Mouse (Mus musculus): ENCODE results near the gene Net1. TPM values are rescaled to one million over a fixed set of nuclear protein-coding genes. Genes with fewer than 3 reads are reported as not detected.
"Not testable (repeated sequence)": the region's sequence is repeated elsewhere in the genome, so short reads cannot be mapped to it uniquely, and the experiment has no call there.

Net1 gene
- polyA plus RNA-seq, 1 experiment = 23.2 TPM

DNA sequence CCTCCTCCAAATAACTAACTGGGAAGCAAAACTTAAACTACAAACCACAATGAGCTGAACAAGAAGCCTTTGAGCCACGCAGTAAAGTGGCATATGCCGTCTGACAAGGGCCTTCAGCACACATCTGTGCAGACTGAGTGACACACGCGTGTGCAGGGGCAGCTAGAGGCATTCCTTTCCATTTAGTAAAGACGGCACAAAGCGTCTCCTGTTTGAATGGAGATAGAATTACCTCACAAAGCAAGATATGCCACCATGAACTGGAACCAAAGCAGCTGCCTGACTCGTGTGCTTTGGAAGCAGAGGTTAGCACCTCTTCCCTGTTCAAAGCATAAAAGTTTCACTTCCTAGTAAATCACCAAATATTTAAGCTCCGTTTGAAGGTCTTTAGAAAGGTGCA lies 28.0 kb downstream of the Net1 start:
- no peak for DNase-seq (ENCODE audit: low read depth)

DNA sequence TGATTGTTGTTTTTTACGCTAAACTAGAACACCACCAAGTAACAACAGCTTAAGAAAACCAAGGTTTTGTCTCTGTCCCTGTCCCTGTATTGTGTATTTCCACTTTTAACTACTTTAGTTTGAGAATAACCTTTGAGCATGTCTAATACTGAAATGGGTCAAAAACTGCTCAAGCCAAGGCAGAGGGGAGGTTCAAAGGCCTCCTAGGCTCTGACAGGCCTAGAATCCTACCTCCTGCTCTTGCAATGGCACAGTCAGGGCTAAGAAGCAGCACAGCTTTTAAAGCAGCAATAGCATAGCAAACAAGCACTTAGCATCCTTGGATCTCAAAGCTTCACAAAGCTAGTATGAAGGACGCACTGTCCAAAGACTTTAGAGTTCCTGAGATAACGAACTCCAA lies 28.9 kb downstream of the Net1 start:
- no peak for DNase-seq (ENCODE audit: low read depth)

DNA sequence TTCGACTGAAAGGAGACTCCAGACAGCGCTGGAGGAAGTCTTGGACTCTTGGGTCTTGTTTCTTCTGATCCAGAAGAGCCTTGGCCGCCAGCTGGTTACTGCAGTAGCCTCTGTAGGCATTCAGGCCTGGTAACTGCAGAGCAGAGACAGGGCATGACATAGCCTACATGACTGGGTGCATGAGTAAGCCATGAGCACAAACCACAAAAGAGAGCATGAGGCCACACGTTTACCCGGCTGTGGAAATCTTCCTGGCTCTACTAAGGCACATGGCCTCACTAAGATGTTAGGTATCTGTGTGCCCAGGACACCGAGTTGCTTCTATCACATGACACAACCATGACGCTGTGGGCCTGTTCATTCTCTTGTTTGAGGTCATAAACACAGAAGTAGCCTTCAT lies 31.4 kb downstream of the Net1 start:
- DNase-seq (ENCODE audit: low read depth) = no peak

DNA sequence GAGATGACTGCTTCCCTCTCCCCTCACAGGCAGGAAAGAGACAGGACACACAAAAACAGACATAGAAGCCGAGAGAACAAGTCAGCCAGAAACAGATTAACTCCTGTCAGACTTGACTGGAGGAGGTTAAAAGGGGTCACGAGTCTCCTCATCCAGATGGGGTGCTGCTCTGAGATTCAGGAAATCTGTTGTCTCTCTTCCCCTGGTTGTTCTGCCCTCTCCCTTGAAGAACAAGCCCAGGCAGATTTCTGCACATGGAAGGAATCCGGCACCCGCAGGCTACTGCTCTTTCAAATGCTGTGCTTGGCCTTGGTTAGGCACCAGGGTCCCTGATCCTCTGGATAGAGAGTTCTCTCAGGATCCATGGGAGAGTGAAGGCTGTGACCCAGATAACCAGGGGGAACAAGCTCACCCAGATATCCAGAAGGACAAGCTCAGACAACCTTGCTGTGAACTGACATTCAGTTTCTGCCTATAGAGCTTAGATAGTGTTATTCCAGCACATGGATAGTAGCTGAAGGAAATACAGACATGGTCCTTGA lies 40.3 kb downstream of the Net1 start:
- no peak for DNase-seq (ENCODE audit: low read depth)

DNA sequence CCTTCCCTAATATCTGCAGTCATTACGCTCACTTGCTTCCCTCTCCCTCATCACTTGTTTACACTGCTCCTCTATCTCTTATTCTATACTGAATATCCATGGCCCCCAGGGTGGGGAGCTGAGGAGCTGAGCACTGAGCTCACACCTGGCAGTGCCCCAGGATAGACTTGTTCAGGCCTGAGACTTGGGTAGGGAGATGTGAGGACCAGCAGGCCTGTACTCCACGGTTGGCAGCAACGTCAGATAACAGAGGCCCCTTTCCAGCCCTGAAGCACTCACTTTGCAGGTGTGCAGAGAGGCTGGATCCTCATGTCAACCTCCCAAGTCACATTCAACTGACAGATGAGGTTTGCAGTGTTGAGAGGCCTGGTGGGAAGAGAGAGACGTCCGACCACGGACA lies 40.8 kb downstream of the Net1 start:
- no peak for DNase-seq (ENCODE audit: low read depth)

DNA sequence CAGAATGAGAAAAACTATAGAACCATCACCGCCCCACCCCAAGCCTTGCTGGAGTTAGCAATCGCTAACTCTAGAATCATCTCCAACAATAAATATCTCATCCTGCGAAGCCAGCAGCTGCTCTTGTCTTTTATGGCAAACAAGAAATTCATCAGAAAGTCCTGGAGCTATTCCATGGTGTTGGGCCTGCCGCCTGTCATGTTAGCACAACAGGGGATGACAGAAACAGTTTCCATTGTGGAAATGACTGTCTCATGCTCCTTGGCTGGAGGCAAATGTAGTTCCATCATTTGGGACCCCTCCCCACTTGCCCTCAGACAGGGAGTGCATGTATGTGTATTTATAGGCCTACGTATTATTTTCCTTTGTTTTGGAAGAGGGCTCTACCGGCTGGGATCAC lies 41.6 kb downstream of the Net1 start:
- DNase-seq (ENCODE audit: low read depth) = no peak

DNA sequence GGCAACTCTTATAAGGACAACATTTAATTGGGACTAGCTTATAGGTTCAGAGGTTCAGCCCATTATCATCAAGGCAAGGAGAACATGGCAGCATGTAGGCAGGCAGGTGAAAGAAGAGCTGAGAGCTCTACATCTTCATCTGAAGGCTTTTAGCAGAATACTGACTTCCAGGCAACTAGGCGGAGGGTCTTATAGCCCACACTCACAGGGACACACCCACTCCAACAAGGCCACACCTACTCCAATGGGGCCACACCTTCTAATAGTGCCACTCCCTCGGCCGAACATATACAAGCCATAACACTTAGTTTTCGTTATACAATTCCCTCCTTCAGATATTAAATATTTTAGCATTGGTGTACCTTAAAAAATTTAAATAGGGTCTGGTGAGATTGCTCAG lies 45.2 kb downstream of the Net1 start:
- DNase-seq (ENCODE audit: low read depth) = no peak

DNA sequence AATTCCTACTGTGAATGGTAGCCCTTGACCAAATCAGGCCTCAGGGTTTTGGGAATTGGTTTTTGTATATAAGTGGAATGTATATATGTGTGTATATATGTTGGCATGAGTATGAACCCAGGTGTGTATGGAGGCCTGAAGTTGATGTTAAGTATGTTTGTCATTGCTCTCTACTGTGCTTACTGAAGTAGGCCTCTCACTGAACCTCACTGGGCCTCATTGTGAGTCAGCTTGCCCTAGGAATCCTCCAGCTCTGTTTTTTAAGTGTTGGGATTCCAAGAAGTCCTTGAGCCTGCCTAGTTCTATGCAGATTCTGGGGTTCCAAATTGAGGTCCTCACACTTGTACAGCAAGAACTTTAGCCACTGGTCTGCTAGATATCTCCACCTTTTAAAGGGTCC lies 48.1 kb downstream of the Net1 start:
- no peak for DNase-seq (ENCODE audit: low read depth)

DNA sequence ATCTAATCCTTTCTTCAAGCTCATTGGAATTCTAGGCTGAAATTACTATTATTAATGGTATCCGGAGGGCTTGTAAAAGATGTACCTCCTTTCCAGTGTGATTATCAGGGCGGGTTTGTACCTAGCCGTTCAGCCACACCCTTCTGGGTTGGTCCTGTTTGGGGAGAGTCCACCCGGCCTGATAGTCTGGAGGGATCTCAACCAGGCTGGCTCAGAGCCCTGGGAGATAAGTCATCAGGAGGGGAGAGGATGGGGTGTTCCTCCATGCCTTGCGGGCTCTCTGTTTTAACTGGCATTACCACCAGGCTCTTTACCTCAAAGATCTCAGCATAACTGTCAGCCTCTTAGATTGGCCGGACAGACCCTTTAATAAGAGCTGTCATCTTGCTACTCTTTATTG lies 50.9 kb downstream of the Net1 start:
- DNase-seq (ENCODE audit: low read depth) = no peak

DNA sequence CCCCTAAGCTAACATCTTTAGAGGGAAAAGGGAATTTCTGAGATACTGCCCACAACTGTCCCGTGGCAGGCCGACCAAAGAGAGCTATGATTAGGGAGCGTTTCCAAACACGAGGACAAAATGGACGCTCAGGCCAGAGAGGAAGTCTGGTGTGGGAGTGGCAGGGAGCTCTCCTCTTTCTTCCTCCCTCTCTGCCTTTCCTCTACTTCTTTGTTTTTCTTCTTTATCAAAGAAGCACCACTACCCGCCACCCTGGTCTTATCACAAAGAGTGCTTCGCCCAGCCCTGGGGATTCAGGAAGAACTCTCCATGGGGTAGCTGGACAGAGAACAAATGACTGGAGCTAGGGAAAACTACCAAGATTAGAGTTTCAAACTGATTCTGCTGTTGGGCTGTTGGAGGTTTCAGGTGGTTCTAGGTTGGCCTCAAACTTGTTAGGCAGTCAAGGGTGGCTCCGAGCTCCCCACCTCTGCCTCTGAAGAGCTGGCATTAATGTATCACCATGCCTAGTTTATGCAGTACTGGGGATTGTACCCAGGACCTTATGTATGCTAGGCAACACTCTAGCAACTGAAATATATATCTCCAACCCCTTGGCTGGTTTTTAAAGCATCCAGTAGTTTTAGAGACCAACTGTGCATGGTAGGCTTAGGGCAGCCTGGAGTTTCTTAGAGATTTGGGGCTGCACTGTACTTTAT lies 51.5 kb downstream of the Net1 start:
- no peak for DNase-seq (ENCODE audit: low read depth)

DNA sequence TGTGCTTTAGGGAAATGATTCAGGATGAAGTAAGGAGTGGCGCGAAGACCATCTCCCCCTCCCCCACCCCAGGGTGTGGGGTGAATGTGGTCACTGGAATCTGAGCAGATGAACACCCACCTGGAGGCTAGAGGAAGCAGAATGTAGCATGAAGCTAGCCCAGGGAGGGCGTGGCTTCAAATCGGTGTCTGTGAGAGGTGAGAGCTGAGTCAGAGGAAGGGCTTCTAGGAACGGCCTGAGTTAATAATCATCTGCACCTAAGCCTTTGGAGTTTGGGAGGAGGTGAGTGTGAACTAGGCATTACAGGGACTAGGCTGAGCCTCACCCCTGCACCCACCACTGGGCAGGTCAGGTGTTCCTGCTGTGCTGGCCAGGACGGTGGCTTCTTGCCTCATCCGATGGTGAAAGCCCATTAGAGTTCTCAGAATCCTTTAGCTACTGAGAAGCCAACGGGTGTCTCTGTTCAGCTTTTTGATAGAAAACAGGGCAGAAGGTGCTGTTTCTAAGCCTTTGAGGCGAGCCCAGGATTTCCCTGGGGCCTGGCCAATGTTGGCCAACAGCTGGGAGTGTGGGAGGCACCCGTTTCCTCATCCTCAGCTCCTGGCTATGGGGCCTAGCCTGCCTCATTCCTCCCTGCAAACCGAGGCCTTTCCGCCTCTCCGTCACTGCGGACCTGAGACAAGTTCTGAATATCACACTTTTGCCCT lies 52.2 kb downstream of the Net1 start:
- no peak for DNase-seq (ENCODE audit: low read depth)

DNA sequence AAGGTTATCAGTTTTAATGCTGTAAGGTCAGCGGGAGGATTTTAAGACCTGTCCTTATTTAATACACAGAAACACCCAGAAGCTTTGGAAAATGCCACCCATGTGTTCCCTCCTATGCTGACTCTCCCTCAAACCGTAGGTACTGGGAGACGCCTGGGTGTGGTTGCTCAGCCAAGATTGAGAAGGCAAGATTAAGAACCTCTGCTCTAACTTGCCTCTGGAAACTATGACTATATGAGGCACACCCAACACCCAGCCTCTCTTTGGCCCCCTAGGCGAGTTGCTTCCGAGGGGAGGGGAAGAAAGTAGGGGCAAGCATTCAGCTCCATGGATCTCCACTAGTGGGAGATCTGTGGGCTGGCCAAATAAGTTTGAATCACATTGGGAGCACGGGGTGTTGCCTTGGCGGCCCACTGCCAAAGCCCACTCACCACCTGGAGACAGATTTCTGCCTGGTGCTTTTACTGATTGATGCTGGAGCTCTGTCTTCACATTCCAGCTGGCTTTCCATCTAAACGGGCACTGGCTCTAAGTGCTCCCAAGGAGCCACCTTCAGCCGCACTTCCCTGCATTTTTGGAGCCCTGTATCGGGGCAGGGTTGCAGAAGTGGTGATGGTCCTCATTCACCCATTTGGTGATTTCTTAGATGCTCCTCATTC lies 55.0 kb downstream of the Net1 start:
- no peak for DNase-seq (ENCODE audit: low read depth)

DNA sequence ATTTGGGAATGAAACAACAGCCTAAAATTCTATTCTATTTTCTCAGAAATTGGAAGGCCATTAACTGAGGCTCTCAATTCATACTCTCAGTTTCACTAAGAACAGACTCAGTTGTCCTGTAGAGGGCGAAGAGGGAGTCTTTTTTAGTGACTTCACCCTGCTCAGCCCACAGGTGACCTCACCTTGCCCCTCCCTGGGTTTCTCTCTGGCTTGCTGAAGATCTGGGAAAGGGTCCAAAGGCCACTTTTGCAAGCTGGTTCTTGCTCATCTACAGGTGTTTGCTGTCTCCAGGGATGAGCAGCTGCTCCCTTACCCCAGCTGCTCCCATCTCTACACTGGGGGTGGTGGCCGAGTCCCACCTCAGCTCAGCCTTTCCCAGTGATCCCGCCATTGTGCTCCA lies 55.7 kb downstream of the Net1 start:
- DNase-seq (ENCODE audit: low read depth) = no peak

DNA sequence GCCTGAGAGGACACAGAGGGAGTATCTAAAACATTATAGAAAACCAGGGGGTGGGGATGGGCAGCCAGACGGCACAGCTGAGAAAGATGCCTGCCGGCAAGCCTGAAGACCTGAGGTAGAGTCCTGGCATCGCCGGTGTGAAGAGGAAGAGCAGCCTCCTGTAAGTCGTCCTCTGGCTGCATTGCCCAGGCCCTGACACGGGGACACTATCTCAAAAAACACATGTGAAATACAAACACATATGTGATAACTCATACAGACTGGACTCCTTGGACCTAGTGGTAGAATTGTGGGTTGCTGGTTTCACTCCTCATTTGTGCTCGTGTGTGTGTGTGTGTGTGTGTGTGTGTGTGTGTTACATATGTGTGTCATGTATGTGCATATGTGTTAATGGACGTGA lies 56.8 kb downstream of the Net1 start:
- DNase-seq (ENCODE audit: low read depth) = no peak

DNA sequence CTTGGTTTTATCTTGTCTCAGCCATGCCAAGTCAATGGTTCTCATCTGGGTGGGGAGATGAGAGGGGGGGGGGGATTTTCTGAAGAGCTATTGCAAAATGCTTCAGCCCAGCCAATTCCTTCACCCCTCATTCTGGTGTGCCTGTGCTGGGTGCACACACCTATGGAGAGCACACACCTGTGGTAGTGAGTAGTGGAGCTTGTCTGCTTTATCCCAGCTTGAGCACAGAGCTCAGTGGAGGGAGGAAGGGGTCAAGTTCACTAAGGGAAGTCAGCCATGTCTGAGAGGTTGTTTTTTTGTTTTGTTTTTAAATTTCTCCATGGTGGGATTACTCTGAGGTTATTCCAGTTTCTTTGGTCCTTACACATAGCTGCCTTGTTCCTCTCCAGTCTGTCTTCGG lies 61.8 kb downstream of the Net1 start:
- no peak for DNase-seq (ENCODE audit: low read depth)

DNA sequence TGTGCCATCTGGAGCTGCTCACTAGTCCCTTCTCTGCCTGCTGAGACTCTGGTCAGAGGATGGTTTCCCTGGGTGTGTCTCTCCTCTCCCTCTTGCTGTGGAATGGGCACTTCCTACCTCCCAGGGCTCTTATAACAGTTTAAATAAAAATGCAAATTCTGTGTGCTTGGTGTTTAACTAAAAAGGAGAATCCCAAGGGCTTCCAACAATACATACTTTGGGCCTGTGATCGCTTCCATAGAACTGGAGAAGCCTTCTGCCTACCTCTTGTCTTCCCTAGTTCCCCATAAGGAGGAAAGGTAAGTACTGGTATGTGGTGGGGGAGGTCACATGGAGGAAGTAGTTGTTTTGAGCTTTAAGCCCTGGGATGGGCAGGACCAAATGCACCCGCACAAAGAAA lies 63.2 kb downstream of the Net1 start:
- DNase-seq (ENCODE audit: low read depth) = no peak

DNA sequence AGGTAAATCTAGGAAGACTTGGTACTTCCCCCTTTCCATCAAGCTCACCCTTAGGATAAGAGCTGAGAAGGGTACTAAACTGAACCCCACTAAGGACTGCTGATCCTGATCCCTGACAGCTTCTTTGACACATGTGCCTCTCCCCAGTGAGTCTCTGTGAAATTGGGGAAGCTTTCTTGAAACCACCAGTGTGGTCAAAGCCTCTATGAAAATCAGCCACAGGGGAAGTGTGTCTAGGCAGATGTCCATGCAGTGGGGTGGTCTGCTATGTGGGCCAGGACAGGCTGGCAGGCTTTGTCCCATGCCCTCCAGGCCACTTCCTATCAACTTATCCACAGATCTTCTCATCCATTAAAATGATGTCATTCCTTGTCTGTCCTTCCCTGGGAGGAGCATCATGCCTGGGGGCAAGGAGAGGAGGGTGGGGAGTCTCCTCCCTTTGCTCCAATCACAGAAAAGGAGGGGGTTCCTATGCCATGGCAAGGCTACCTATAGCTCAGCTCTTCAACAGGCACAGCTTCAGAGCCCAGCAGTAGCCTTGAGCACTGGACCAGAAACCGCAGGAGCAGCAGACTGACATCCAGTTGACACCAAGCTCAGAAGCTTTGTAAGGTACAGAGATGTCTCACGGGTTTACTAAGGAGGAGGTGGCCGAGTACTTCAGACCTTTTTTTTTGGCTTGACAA lies 64.2 kb downstream of the Net1 start, which contains the start of gene Calm5:
Calm5 (plus strand) TSS at position 526 of the 686 bp plus-strand sequence.
- not testable (repeated sequence) for DNase-seq (ENCODE audit: low read depth)

DNA sequence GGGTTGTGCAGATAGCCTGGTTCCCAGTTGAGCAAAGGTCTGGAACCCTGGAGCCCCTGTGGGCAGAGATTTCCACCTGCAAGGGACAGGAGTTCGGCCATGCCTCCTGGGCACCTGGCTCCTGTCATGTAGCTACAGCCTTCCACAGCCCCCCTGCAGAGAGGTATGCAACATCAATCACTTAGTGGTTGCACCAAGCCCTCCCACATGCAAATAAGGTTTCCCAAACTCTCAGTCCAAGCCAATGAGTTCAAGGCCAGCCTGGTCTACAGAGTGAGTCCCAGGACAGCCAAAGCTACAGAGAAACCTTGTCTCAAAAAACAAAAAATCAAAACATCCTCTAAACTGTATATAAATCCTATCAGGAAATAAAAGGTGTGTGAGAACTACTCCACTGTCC lies 67.7 kb downstream of the Net1 start:
- DNase-seq (ENCODE audit: low read depth) = no peak

DNA sequence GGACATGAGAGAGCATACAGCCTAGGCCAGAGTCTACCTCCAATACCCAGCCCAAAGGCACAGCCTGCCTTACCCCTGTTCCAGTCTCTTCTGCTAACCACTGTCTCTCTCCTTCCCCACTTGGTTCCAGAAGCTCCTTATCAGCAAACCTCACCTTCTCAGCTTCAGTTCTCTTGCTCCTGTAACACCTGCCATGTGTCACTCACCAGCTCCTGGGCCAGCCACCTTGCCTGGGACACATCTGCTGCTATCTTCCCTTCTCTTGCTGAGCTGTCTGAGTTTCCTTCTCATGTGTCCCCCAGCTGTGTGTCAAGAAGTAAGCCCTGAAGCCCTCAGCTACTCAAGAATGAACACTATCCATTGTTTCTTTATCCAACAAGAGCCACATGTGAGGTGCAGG lies 77.4 kb downstream of the Net1 start:
- not testable (repeated sequence) for DNase-seq (ENCODE audit: low read depth)

DNA sequence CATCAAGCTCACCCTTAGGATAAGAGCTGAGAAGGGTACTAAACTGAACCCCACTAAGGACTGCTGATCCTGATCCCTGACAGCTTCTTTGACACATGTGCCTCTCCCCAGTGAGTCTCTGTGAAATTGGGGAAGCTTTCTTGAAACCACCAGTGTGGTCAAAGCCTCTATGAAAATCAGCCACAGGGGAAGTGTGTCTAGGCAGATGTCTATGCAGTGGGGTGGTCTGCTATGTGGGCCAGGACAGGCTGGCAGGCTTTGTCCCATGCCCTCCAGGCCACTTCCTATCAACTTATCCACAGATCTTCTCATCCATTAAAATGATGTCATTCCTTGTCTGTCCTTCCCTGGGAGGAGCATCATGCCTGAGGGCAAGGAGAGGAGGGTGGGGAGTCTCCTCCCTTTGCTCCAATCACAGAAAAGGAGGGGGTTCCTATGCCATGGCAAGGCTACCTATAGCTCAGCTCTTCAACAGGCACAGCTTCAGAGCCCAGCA lies 80.7 kb downstream of the Net1 start, which contains the start of gene Calm4:
Calm4 (plus strand) TSS at position 446 of the 496 bp plus-strand sequence.
- not testable (repeated sequence) for DNase-seq (ENCODE audit: low read depth)

DNA sequence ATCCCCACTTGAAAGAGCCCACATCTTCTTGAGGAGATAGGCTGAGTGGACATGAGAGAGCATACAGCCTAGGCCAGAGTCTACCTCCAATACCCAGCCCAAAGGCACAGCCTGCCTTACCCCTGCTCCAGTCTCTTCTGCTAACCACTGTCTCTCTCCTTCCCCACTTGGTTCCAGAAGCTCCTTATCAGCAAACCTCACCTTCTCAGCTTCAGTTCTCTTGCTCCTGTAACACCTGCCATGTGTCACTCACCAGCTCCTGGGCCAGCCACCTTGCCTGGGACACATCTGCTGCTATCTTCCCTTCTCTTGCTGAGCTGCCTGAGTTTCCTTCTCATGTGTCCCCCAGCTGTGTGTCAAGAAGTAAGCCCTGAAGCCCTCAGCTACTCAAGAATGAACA lies 84.4 kb downstream of the Net1 start:
- DNase-seq (ENCODE audit: low read depth) = not testable (repeated sequence)

DNA sequence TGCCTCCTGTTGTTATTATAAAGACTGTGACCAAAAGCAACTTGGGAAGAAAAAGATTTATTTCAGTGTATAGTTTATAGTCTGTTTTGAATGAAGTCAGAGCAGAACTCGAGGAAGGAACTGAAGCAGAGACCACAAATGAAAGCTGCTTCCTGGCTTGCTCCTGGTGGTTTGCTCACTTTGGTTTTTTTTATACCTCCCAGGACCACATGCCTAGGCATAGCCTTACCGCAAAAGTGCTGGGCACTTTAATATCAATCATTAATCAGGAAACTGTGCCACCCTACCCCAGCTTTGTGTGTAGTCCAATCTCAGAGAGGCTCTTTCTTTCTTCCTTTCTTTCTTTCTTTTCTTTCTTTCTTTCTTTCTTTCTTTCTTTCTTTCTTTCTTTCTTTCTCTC lies 85.6 kb downstream of the Net1 start:
- DNase-seq (ENCODE audit: low read depth) = no peak

Measured in gonadal fat pad, adult 2 months (tissue).